Mouse (Mus musculus): ENCODE measurements around the gene Srpr.

Srpr gene

DNA sequence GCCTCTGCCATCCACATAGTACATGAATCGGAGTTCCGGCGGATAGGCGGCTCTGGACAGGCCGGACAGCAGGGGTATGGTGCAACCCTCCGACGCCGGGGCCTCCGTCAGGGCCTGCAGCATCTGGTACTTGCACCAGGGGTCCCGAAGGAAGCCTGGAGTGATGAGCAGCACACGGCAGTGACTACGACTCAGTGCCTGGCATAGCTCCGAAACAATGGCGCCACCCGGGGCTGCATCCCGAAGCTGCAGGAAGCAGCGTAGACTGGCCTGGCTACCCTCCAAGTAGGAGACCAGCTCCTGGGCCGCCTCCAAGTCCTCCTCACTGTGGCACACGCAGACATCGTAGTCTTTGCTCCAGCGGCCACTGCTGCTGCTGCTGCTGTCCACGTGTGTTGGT is 11.3 kb upstream of the Srpr start:
- DNase-seq (ENCODE audit: low read depth, low spot score) = no peak

DNA sequence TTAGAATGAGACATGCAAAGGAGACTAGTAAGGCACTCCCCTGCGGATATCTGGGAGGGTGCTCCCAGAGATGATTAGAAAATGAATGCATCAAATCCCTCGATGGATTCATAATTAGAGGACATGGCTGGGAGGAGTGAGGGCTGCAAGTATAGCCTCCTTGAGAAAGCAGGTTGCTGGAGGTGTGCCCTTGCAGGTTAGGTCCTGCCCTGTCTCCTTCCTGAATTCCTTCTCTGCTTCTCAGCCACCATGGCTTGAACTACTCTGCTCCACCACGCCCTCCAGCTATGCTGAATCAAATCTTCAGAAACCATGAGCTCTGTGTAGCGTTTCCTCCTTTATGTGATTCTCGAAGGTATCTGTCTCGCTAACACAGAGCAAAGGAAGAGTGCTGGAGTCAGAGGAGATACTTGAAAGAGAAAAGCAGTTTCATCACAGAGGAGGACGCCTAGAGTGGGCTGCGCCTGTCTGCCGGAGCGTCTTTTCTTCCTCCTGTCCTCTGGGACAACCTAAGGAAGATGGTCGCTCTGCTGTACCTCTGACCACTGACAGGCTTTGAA is 6.9 kb upstream of the Srpr start:
- DNase-seq (ENCODE audit: low read depth, low spot score) = no peak

DNA sequence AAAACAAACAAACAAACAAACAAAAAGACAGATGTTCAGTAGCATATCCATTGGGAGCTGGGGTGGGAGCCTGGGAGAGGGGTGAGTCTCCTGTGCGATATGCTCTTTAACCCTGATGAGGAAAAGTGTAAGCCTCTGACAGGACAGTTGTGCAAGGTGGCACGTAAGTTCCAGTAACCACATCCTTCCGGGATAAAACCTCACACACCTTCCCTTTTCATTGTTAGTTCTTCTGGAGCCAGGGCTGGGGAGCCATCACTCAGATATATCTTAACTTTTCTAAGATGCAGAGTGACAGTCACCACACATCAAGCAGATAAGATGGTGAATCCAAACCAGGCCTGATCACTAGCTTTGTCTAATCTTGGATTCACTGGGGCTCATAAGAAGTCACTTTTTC is 5.9 kb upstream of the Srpr start:
- DNase-seq (ENCODE audit: low read depth, low spot score) = no peak

DNA sequence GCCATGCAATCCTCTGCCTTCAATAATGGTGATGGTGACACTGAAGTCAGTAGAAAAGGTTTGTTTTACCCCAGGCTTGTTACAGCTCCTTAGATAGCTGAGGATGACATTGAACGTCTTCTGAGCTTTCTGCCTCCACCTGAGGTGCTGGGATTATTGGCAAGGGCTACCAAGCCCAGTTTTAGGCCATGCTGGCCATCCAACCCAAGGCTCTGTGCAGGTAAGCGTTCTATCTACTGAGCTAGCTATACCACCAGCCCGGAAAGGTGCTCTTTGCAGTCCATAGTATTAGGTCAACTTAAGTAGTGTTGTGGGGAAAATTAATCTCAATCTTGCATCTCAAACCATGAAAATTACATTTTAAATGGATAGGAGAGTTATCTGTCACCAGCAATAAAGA is 2.4 kb upstream of the Srpr start:
- DNase-seq (ENCODE audit: low read depth, low spot score) = no peak

DNA sequence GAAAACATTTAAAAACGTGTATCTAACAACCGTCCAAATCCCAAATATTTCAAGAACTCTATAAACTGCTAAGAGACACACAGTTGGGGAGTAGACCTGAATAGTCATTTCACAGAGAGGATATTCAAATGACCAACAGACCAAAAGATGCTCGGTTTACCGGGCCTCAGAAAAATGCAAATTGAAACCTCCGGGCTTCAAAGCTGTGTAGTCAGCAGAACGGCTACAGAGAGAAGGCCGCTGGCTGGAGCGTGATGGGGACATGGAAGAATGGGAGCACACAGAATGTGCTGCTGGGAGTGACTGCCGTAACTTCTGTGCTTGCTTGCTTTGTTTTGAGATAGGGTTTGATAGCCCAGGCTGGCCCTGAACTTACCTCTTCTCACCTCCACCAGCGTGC is 1.6 kb upstream of the Srpr start:
- no peak for DNase-seq (ENCODE audit: low read depth, low spot score)

DNA sequence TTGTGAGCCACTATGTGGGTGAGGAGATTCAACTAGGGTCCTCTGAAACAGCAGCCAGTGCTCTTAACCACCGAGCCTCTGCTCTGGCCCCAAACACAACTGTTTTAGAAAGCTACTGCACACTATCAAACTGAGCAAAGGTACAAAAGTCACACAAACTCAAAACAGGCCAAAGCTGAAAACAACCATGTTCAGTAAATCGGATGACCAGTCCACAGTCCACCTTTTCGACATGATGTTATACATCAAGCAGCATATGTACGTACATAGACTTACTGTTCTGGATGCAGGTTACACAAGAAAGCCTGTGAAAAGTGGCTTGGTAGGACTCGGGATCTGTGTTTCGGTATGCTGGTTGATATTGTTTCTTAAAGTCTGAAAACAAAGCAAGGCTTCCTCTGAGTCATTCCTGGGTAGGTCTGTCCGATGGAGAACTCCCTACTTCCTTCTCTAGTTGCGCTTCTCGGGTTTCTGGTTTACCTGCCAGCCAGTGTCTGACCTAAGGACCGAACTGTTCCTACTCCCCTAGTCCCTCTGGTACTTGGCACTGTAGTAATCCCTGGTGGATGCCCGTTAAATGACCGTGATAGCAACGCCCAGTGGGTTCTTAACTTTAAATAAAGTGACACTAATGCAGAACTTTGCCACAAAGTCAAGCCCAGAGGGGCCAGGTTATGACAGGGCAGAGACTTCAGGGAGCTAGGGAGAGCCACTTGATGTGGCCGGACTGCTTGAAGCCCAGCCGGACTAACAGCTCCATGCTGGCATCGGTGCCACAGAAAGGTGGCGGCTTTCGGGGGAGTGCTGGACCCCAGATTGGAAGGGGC is 817 bp upstream of the Srpr start:
- DNase-seq (ENCODE audit: low read depth, low spot score) = no peak

DNA sequence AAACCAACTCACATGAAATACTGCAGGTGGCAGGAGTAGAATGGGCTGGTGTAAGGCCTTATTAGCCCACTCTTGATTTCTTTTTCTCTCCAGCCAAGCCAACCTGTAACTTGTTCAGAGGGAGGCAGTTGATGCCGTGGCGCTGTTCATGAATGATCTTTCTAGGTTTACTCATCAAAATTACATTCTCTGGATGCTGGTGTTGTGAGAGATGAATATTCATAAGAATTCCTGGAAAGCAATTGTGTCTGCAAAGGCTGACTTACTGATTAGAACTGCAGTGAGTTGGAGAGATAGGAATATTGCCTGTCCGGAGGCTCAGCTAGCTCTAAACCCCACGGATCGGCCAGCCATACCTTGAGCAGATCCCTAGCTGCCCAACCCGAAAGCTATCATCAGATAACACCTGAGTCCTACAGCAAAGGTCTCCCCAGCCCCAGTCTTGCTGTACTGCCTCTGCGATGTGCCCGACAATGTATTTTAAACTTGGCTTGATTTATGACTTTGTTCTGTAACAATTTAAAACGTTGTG is 620 bp downstream of the Srpr start:
- no peak for DNase-seq (ENCODE audit: low read depth, low spot score)

DNA sequence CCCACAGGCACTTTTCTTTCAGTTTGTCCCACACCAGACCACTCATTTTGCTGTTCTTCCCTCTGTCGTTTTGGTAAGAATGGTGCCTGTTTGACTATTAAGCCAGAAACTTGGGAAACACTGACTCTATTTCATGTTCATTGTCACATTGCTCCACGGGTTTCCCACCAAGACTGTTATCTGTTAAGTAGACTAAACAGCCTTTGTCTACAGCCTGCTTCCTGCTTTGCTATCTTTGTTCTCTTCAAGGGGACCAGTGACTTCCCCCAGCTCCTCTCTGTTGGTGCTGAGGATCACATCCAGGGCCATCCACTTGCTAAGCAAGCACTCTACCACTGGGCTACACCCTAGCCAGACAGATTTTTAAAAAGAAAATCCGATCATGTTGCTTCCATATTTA is 3.6 kb downstream of the Srpr start:
- DNase-seq (ENCODE audit: low read depth, low spot score) = no peak

DNA sequence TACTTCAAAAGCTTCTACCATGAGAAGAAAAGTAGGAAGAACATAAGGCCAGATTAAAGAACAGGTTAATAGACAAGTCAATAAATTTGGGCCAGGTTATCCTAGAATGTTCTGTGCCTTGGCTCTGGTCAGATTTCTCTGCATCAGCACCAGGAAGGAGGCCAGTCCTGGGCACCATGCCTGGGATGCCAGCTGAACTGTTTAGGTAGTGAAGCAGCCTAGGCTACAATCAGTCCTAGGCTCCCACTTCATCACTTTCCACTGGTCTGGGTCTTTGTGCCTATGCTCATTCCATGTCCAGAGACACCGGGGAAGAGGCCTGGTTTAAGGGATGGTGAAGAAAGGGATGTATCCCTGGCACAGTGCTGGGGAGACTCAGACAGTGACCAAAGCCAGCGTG is 4.4 kb downstream of the Srpr start:
- no peak for DNase-seq (ENCODE audit: low read depth, low spot score)

DNA sequence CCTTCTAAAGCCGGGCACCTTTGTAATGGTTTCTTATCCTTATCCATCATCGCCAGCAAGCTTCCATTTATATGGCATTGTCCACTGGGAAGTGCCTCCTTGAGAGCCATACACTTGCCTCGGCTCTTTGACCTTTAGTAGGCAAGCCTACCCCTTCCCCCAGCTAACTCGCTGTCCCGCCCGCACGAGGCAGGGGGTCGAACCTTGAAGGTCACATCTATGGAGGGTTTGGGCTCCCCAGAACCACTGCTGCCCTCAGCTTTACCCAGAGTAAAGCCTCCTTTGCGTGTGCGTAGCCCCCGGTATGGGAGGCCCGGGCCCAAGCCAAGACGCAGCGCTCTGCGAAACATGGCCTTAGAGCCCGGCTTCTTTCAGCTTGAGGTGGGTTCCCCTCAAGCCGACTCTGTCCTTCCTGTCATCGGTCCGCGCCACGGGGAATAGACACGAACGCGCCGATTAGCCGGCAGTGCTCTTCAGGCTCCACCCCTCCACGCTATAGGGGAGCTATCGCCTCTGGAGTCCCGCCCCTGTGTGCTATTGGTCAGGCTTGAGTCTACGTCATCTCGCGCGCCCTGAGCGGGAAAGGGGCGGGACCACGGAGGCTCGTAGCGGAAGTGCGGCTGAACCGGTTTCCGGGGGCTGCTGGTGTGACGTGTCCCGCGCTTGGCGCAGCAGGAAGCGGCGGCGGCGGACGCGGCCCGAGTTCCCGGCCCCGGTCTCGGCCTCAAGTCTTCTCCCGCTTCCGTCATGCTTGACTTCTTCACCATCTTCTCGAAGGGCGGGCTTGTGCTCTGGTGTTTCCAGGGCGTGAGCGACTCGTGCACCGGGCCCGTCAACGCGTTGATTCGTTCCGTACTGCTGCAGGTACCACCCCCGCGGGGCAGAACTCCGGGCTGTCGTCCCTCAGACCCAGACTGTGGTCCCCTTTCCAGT is 10.8 kb downstream of the Srpr start, which contains the start of gene Foxred1:
Foxred1 (minus strand) TSS at position 514 of the 933 bp plus-strand sequence.
- peak; percentile 98 for DNase-seq (ENCODE audit: low read depth, low spot score)

DNA sequence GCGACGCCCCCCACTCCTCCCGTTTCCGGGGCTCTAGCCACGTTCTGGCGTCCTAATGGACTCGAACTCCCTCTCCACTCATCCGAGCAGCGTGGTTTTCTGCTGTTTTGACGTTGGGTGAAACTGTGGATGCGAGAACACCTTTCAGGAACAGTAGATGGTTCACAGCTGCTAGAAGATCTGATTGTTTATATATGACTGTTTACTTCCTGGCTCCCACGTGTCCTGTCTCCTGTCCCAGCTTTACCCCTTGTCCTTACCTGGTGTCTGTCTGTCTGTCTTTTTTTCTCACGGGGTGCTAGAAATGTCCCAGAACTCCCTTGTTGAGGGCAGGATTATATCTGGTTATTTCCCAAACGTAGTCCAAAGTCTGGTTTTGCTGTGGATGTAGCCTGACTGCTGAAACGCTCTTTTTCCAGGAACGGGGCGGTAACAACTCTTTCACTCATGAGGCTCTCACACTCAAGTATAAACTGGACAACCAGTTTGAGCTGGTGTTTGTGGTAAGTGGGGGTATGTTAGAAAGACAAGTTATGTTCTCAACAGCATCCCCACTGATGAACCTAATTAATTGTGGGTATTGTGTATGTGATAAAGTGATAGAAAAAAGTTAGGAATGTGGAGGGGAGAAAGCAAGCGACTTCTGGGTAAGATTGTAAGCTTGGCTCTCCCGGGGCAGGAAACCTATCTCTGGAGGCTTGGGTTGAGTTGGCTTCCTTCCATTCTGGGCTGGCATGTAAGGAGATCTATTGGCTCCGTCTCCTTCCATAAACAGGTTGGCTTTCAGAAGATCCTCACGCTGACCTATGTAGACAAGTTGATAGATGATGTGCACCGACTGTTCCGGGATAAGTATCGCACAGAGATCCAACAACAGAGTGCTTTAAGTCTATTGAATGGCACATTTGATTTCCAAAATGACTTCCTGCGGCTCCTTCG is 11.9 kb downstream of the Srpr start:
- DNase-seq (ENCODE audit: low read depth, low spot score) = no peak

DNA sequence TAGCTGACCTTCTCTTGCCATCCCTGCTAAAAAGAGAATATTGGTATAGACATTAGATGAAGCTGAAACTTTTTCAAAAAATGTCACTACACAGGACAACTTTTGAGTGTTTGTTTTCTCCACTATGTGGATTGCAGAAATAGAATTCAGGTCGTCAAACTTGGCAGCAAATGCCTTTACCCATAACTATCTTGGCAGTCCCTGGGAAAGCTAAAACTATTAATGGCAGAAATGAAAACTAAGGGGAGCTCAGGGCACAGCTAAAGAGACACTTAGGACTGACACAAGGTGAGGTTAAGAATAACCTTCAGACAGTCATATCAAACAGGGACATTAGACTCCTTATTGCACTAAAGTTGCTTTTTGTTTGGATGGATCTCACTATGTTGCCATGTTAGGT is 18.0 kb downstream of the Srpr start:
- no peak for DNase-seq (ENCODE audit: low read depth, low spot score)

DNA sequence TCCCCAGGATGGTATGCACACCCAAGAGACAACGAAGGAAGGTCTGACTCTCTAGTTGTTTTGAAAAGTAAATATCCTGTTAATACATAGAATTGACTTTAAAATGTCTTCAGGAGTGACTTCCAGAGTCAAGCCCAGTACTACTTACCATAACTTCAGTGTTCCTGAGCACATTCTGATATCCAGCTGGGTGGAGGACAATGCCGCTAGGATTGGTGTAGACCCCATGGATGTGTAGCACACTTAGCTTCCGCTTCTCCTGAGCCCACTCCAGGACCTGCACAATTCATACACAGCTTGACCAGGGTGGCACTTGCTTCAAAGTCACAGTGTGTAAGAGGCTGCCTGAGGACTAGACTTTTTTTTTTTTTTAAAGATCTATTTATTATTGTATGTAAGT is 23.5 kb downstream of the Srpr start:
- DNase-seq (ENCODE audit: low read depth, low spot score) = no peak

DNA sequence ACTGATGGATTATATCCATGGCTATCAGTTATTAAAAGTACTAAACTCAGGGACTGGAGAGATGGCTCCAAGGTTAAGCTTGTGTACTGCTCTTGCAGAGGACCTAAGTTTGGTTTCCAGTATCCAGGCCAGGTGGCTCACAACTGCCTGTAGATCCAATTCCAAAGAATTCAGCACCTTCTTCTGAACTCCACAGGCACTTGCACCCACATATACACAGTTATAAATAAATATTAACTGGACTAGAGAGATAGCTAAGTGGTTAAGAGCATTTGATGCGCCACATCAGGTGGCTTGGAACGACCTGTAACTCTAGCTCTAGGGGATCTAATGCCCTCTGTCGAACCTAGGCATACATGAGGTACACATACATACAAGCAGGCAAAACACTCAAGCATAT is 28.7 kb downstream of the Srpr start:
- DNase-seq (ENCODE audit: low read depth, low spot score) = no peak

DNA sequence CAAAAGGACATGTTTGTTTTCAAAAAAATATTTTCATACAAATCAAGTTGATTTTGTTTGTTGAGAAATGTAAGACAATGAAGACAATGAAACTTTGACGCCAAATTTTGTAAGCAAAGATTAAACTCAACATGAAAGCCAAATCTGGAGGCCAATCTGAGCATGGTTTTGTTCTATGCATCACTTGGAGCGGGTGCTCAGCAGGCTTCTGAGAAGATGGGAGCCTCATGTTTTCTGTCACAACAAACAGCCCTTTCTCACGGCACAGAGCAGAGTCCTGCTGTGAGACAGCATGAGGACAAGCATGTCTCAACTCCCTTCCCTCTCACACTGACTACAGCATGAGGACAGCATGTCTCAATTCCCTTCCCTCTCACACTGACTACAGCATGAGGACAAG is 36.0 kb downstream of the Srpr start:
- DNase-seq (ENCODE audit: low read depth, low spot score) = no peak

DNA sequence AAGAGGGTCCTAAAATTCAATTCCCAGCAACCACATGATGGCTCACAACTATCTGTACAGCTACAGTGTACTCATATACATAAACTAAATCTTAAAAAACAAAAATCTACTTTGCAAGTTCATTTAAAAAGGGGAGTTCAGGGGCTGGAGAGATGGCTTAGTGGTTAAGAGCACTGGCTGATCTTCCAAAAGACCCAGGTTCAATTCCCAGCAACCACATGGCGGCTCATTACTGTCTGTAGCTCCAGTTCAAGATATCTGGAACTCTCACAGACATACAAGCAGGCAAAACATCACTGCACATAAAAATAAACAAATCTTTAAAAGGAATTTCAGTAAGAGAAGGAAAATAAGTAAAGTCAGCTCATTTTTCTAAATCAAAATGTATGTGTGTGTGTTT is 38.4 kb downstream of the Srpr start:
- DNase-seq (ENCODE audit: low read depth, low spot score) = no peak

DNA sequence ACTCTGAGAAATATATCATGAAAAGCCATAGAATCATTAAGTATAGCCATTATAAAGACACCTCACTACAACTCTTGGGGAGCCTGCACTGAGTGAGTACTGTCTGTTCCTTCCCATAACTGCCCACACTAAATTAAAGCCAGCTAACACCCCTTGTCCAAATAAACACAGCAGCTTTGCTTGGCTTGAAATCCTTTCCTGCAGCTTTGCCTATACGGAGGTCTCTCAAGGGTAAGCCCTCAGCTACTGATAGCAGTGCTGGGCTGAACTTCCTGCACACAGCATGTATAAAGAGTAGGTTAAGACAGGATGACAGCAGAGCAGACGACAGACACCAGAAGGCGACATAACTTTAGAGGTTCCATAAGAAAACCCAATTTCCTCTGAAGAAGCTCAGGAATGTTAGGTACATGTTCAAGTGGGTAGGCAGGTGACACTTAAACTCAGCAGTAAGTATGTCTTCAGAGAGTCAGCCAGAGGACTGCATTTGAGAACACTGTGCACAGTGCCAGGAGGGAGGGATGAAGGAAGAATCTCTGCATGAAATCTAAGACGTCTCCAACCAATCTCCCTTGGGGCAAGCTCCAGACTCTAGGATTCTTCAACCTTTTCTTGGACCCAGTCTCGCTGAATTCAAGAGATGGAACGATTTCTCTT is 39.1 kb downstream of the Srpr start:
- no peak for DNase-seq (ENCODE audit: low read depth, low spot score)

DNA sequence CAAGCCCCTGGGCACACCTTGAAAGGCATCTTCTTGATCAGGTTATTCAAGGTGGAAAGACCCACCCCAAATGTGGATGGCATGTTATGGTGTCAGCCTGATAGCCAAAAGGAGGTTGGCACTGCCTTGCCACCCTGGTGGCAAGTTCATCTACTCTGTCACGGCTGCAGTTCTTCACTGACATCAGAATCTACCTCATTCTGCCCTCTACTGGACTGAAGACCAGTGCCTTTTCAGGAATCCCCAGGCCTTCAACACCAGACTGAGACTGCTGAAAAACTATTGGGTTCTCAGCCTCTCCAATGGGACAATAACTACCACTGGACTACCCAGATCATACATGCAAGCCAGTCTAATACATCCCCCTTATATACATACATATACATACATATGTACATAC is 39.8 kb downstream of the Srpr start:
- no peak for DNase-seq (ENCODE audit: low read depth, low spot score)

DNA sequence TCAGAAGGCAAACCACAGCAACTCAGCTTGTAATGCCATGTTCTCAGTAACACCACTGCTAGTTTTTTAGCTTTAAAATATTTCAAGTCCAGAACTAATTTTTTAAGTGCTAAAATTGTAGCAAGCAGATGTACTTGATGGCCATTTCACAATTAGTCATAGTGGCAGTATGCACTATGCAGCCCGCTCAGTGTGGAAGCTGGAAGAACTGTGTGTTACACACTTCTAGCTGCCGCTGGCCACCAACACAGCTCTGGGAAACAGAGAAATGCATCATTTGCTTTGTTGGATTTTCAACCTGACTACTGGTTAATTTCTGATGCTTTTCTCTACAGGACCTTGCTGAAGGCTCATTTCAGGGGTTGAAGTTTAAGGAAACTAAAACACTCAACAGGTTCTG is 47.4 kb downstream of the Srpr start:
- DNase-seq (ENCODE audit: low read depth, low spot score) = no peak

DNA sequence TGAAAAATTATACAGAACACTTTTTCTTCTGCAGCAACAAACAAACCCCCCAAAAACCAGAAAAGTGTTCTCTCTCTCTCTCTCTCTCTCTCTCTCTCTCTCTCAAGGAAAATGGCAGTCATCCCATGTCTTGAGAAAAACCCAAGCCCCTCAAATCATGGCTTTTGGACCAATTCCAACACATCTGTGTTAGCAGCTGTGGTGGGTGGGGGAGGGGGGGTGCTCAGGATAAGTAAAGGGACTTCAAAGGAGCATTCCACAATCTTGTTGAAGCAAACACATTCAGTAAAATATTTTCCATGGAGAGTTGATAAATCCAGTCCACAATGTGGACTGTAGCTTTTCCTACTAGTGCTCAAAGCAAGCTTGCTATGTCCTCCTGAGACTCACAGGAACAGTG is 49.5 kb downstream of the Srpr start:
- no peak for DNase-seq (ENCODE audit: low read depth, low spot score)

DNA sequence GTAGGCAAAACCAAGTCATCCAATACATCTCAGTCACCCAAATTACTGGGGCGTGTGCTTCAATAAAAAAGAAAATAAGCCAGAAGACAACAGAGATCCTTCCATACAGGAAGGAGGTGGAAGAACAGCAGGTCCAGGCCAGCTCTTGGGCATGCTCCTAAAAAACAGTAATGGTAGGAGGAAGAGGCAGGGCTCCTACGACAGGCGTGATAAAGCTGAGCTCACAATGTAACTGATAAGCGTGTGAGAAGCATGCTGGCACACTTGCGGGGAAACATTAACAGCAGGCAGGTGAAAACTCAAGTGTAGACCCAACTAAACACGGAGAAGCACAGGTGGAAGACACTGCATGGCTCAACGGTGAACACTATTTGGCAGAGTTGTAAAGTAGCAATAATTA is 57.4 kb downstream of the Srpr start:
- DNase-seq (ENCODE audit: low read depth, low spot score) = no peak
